Mouse (Mus musculus) cerebellum, adult 9-11 months (tissue): ENCODE data around the gene Ccr1.
"Not testable (repeated sequence)": the region's sequence is repeated elsewhere in the genome, so short reads cannot be mapped to it uniquely, and the experiment has no call there.

Experiments used
- DNase-seq: peaks from one replicate; pipeline ENCODE4 v3.0.0; 2022

The Ccr1 gene

DNA sequence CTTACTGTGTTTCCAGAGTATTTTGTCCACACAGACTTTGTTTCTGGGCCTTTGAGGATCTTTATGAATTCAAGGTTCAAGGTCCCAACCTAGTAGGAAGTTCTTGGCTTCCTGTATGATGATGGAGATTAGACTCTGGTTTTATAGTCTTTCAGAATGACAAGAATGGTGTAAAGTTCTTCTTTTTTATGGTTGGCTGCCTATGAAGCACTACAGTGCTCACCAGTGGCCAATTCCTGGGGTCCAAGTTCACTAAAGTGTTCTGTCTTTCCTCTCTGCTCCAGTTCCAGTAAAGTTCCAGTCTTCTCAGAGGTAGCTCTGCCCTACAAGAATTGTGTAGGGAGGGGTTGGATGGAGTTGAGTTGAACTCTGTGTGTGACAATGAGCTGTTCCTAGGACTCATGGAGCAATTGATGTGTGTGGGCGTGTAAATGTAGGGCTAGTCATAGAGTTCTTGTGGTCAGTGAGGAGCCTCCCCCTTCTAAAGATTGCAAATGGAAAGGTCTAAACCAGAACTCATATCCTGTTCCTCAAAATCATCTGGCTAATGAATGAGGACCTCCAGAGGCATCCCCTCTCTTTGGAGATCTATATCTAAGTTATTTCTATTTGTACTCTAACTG lies at the start of gene Ccr1:
Gene Ccr1 (minus strand): TSS at position 403 of the 623 bp plus-strand sequence.
- no peak for DNase-seq

DNA sequence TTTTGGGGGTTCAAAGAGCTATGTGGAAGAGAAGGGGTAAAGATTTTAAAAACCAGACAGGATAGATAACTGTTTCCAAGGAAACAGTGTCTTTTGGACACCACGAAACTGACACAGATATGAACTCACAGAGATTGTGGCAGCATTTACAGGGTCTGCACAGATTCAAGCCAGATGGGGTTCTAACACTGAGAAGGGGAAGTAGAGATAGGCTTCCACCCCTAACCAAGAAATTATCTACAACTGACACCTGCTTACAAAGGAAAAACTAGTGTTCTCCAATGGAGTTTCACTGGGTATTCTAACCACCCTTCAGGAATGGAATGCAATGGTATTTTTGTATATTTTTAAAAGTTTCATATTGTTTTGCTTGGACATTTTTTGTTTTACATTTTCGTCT lies 47.6 kb upstream of the Ccr1 start:
- DNase-seq: no peak

DNA sequence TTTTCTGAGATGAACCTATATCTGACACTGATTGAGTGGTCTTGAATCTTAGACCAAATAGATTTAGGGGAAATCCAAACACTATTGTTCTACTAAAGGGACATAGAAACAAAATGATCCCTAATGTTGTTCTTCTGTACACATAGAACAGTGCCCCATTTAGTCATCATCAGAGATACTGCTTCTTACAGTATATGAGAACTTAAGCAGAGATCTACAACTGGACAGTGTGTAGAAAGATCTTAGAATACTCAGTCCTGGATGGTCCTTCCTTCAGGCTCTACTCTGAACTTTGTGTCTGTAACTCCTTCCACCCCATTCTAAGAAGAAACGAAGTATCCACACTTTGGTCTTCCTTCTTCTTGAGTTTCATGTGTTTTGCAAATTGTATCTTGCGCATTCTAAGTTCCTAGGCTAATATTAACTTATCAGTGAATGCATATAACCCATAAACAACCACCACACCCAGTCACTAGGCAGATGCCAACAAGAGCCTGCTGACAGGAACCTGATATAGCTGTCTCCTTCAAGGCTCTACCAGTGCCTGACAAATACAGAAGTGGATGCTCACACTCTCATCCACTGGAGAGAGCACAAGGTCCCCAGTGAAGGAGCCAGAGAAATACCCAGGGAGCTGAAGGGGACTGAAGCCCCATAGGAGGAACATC lies 46.6 kb upstream of the Ccr1 start:
- DNase-seq: no peak

DNA sequence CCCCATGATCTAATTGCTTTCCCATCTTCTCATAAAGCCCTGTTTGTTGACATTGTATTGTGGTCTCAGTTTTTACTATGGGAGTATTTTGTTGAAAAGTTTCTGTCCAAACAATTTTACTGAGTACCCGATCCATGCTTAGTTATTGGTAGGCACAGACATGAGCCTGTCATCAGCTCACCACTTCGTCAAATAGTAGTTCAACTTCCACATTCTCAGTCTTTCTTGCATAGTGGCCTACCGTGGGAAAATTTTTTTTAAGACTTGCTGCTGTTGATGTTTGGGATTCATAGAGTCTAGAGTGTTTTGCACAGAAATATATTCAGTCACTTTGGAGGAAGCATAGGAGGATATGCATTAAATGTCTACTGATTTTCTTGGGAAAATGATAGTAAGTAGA lies 44.8 kb upstream of the Ccr1 start:
- no peak for DNase-seq

DNA sequence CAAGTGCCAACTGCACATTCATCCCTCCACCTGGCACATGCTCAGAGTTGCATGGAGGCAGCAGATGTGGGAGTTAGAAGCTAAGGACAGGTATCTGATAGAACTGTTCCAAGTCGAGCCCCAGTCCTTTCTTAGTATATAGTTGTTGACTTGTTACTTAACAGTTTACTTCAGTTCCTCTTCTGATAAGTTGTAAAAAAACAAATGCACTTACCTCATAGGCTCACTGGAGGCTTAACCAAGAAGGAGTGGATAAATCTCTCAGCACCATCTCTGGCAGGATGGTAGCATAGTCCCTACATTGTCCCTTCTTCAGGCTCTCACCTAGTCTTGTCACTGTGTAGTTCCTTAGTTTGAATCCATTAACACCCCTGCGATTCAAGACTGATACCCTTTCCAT lies 44.2 kb upstream of the Ccr1 start:
- DNase-seq: no peak

DNA sequence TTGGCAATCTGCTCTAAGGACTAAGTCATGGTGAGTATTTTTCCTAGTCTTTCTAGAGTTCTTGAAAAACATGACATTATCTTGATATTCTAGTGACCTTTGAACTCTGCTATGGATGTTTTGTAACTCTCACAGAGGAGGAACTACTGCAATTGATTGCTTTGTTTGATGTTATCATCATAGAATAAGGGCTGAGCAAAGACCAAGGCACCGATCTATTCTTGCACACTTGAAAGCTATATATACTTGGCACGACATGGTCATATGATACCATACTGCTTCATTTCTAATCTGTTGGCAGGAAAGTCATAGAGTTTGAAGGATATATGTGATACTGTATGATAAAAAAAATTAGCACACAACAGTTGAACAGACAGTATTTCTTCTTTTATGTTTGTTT lies 31.3 kb upstream of the Ccr1 start:
- no peak for DNase-seq

DNA sequence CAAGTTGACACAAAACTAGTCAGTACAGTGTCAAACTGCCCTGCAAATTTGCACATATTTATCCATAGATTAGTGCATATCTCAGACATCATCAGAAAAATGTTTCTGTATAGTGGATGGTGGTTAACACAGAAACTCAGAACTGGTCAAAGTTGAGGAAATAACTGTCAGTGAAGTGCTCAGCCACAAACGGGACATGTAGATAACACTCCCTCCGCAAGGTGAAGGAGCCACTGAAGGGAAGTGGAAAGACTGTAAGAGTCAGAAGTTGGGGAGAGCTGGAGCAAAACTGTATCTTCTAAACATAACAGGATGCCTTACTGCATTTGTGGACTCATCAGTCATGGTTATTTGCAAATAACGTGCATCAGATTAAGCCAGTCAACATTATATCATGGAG lies 29.2 kb upstream of the Ccr1 start:
- no peak for DNase-seq

DNA sequence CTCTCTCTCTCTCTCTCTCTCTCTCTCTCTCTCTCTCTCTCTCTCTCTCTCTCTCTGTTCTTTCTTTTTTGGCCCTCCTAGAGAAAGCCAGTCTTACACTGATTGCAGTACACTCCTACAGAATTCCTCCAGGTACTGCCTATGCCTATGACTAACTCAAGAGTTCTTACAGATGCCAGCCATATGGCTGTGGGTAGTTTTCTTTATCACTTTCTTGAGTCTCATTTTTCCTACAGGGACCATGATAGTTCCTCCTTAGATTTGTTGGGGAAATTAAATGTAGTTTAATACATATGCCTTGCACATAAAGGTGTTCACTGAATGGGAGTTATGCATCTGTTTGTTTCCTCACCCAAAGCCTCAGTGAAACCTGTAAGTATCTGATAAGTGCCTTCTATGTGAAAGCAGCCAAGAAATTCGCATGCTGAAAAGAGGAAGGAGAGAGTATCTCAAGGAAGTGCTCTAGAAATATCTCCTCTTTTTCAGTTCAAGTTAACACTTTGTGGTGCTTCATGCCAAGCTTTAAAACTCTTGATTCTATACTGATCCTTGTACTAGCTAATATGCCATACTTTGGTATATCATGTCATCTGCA lies 22.9 kb upstream of the Ccr1 start:
- no peak for DNase-seq

DNA sequence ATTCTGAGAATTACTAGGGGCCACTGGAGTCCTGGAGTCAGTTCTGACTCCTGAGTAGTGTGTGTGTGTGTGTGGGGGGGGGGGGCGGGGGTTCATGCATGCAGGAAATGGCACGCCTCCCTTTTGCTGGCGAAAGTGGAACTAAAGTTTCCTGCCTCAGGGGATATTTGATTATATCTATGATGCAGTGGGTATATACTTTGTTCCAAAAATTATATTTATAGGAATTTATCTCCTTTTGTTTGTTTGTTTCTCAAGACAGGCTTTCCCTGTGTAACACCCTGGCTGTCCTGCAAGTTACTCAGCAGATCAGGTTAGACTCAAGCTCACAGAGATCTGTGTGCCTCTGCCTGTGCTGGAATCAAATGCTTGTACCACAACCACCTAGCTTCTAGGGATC lies 21.2 kb upstream of the Ccr1 start:
- DNase-seq: no peak

DNA sequence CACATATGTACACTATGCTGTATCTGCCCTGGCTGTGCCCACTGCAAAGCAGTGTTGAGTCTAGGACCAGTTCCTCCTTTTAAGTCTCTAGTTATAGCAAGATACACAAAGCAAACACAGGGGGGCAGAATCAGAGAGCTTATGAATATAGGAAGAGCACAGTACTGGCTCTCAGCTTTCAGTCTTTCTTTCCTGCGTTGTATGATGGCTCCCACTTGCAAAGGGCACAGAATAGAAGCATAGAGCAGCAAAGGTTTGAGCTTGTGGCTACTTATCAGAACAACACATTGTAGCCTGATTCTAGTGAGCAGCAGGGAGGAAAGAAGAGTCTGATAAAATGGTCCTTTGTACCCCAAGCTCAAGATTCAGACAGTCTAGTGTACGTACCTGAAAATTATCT lies 17.7 kb upstream of the Ccr1 start:
- no peak for DNase-seq

DNA sequence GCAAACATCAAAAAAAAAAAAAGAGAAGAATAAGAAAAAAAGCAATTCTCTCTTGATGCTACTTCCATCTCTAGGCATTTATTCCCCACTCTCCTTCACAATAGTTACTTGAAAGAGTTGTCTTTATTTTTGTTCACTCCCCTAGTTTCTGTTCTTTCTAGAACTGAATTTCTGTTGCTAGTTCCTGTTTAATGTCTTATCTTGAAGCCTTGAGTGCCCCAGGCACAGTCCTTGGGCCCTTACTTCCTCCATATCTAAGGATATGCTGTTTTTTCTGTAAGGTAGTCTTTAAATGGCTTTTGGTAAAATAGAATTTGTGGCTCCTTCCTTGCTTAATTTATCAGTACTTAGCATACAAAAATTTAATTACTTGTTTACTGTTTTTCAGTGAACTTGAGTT lies 16.5 kb upstream of the Ccr1 start:
- no peak for DNase-seq

DNA sequence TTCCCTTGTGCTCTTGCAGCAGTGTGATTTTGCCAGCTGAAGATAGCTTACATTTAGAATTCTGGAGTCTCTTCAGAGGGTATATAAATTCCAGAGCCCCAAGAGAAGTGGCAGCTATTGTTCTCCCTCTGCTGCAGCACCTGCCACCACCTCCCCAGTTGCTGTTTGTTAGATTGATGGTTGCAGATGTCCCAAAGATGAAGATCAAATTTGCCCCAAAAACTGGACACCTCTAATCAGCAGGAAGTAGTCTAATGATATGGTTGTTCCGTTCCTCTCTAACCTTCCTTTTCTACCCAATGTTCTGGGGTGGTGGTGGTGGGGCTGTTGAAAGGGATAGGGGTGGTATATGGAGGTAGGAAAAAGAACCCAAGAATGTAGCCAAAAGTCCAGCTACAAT lies 14.2 kb upstream of the Ccr1 start:
- no peak for DNase-seq

DNA sequence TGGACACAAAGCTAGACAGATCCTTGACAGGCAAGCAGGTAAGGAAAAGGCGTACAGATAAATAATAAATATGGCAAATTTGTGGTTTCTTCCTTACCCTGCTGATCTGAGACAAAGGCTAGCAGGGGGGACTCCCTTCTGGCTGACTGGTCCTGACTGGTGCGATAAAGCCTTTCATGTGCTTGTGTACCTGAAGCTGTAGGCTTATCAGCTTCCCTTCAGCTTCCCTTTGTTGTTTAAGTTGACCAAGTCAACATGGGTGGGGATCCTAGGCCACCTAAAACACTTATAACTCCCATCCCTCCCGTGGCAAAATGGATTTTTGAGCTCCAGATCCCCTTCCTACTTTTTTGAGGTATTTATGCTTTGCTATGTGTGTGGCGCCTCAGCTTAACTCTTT lies 13.4 kb upstream of the Ccr1 start:
- no peak for DNase-seq

DNA sequence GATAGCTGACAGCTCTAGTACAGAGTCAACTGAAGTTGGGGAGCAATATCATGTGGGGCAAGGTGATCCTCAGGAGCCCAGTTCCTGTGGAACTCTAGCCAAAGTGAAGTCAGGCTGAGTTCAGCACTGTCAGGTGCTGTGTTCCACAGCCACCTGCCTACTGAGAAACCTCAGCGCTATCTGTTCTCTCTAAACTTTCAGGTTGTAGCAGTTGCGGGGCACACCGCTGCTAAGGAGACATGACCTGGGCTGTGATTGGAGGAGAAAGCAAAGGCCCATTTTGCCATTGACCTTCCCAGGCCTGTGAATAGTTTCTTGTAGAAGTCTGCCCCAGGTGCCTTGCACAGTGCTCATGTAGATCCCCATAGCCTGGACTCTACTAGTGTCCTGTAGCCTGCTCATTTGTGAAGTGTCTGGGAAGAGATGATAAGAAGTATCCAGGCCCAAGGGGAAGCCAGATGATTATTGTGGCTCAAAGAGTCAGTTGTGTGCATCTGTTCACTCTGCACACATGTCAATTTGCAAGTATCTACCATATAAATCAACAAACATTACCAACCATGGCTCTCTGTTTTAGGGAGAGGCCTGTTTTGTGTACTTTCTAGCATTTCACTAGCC lies 12.5 kb upstream of the Ccr1 start:
- not testable (repeated sequence) for DNase-seq

DNA sequence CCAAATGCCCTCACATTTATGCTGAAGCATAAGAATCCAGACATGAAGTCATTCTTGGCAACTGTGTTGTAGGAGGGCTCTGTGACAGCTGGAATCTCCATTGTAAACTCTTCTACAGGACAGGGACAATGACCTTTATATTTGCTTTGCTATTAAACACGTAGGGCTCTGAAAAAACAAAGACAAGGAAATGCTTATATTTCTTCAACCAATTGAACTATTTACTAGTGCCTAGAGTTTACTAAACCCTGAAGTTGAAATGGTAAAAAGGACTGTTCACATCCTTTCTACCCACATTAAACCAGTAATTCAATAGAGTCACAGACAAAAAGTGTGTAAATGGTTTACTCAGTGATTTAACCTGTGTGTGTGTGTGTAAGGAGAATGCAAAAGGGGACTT lies 9.8 kb upstream of the Ccr1 start, which contains the start of gene Ccr1l1:
Gene Ccr1l1 (minus strand): TSS at position 101 of the 400 bp plus-strand sequence.
- no peak for DNase-seq

DNA sequence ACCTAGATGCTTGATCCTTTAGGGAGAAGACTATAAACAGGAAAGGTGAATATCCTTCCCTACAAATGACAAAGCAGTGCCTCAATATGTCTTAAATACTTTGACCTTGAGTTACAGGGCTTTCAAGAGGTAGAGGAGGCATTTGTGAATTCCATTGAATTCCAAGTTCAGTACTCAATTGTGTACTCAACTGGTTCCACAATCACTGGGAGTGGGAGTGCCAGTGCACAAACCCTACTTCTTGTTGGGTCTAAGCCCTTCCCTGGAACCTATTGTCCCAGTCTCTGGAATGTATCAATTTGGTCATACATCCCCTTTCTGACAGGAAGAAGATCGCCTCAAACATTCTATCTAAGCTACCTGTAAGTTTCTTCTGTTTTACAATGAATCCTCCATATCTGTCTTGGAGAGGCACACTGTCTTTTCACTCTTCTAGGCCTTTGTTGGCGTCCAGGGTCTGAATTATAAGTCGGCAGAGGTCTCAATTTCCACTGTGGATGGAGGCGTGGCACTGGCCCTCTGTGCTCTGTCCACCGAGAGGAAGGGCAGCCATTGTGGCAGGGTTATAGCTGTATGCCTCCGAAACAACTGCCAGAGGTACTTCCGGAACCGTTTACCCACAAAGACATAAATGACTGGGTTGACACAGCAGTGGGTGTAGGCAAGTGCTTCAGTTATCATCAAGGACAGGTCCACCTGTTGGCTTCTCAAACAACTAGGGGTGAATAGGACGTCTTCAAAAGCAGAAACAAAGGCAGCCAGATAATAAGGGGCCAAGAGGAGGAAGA lies 8.6 kb upstream of the Ccr1 start:
- no peak for DNase-seq

DNA sequence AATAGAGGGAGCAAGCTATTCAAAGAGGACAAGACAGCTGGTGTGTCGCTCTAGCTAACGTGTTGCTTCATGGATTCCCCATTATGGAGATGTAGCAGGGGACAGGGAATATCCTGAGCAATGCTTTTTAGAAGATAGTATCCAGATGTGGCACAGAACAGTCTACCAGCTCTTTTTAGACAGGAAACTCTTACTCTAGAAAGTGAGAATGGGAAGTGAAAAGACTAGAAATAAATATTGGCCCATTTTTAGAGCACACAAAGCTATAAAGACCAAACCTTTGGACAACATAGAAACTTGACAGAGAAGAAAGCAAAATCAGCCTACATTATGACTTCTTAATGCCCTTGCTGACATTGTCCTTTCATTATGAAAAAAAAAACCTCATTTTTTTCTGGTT lies 7.1 kb upstream of the Ccr1 start:
- DNase-seq: no peak

DNA sequence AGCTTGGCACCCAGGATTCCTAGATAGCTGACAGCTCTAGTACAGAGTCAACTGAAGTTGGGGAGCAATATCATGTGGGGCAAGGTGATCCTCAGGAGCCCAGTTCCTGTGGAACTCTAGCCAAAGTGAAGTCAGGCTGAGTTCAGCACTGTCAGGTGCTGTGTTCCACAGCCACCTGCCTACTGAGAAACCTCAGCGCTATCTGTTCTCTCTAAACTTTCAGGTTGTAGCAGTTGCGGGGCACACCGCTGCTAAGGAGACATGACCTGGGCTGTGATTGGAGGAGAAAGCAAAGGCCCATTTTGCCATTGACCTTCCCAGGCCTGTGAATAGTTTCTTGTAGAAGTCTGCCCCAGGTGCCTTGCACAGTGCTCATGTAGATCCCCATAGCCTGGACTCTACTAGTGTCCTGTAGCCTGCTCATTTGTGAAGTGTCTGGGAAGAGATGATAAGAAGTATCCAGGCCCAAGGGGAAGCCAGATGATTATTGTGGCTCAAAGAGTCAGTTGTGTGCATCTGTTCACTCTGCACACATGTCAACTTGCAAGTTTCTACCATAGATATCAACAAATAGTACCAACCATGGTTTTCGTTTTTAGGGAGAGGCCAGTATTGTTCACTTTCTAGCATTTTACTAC lies 1.5 kb downstream of the Ccr1 start:
- DNase-seq: not testable (repeated sequence)

DNA sequence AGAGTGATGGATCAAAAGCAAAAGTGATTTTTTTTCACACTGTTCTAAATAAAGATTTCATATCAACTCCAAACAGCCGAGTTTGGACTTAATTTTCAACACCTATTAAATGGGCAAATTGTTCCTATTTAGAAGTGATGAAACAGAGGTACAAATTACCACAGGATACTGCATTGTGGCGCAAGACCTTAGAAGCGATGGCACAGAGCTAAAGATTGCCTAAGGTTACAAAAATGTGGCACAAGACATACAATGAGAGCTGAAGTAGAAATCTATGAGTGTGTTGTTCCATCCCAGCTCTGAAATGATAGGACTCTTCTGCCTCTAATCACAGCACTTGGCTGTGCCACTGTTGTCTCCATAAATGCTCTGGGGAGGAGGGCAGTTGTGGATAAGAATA lies 3.7 kb downstream of the Ccr1 start:
- no peak for DNase-seq

DNA sequence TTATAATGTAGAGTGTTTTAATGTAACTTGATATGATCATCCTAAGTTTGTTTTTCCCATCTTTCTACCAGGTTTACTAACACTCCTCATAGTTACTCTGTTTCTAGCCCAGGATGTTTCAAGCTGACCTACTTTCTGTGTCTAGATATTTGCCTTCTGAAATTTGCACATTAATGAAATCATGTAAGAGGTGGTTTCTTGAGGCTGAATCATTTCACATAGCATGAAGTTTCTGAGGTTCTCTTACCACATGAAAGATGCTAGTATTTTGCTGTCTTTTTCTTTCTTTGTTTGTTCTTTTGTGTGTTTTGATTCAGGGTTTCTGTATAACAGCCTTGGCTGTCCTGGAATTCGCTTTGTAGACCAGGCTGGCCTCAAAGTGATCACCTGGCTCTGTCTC lies 8.3 kb downstream of the Ccr1 start:
- no peak for DNase-seq

DNA sequence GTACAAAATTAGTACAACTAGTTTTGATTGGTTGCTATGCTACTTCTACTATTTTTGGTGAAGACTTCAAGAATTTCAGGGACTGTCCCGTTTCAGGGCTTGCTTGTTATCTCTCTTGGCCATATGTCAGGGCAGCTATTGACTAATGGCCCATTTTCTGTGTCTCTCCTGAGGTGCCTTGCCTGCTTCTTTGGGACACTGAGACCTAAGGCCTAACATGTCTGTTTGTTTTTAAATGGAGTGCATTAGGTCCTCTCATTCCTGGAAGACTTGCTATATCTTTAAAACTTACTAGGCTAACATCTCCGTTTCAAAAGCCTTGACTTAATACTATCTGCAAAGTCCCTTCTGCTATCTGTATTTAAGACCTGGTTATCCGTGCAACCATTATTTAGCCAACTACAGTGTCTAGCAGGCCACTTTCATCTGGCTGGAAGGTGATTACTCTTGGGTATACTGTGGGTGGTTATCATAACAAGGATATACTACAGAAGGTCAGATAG lies 10.5 kb downstream of the Ccr1 start:
- DNase-seq: no peak

DNA sequence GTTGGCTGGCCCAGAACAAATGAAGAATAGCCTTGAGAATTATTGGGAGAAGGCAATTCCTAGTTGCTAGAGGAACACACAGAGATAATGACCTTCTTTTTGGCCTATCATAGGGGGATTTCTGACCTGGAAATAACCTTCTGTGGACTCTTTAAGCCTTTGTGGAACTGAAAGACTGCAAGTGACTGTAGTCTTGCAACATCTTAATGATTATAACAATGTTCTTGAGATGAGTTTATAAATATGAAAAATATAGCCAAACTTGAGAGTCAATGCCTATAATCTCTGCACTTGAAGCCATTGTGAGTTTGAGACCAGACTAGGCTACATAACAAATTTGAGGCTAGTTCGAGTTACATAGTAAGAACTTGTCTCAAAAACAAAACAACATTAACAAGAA lies 11.6 kb downstream of the Ccr1 start:
- no peak for DNase-seq

DNA sequence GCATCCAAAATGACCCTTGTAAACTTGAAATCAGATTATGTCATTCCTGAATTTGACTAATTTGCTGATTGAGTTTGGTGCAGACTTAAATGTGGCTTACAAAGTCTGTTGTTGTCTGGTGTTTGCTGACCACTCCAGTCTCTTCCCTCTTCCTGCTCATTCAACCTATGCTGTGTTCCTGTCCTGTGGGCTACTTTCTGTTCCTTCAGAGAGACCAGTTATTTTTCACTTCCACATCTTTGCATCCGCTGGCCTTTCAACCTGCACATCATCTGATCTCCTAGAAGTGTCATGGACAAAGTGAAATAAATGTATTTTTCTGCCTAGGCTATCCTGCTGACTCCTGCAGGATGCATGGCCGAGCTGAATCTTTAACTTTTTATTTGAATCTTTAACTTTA lies 14.9 kb downstream of the Ccr1 start:
- DNase-seq: no peak
